Mouse (Mus musculus) MEL (cell line): Measurements from ENCODE around the gene Ctnnb1. TPM values are rescaled to one million over a fixed set of nuclear protein-coding genes. Genes with fewer than 3 reads are reported as not detected.

Source experiments
- DNase-seq: peaks from one replicate; pipeline ENCODE4 v3.0.0; 2011; ENCODE audit warnings: low read depth, low spot score
- H3K27ac ChIP-seq: 2 replicates; pipeline ENCODE4 v1.5.1; 2012; ENCODE audit warnings: low read depth, mild to moderate bottlenecking, control low read depth, low read length, moderate library complexity; ENCODE audit not compliant: control insufficient read depth
- H3K27me3 ChIP-seq, 2 experiments: fragments of 150-350 bp in 1 of 2; sonication (generic) in 1 of 2; 2 replicates each; pipeline ENCODE4 v1.6.1; 2012; ENCODE audit warnings: low read length in 2 of 2, mild to moderate bottlenecking in 2 of 2, improper control_type of control experiment in 1 of 2, moderate library complexity in 1 of 2; ENCODE audit not compliant: insufficient read depth in 2 of 2, control insufficient read depth in 1 of 2
- H3K36me3 ChIP-seq, 2 experiments: 2 replicates each; pipeline ENCODE4 v1.6.1; 2012 to 2014; ENCODE audit warnings: low read length in 2 of 2, improper control_type of control experiment in 1 of 2, inconsistent platforms in 1 of 2, mild to moderate bottlenecking in 1 of 2; ENCODE audit not compliant: insufficient read depth in 2 of 2, control insufficient read depth in 1 of 2
- H3K4me1 ChIP-seq, 2 experiments: fragments of 150-350 bp in 1 of 2; sonication (generic) in 1 of 2; 2 replicates each; pipeline ENCODE4 v1.6.1; 2012; ENCODE audit warnings: low read length in 2 of 2, improper control_type of control experiment in 1 of 2, mild to moderate bottlenecking in 1 of 2; ENCODE audit not compliant: insufficient read depth in 2 of 2, control insufficient read depth in 1 of 2
- H3K4me3 ChIP-seq, 2 experiments: fragments of 150-350 bp in 1 of 2; sonication (generic) in 1 of 2; 2 replicates each; pipeline ENCODE4 v1.5.1; 2012; ENCODE audit warnings: low read depth in 2 of 2, low read length in 2 of 2, mild to moderate bottlenecking in 2 of 2, moderate library complexity in 2 of 2, control low read depth in 1 of 2, improper control_type of control experiment in 1 of 2; ENCODE audit not compliant: control insufficient read depth in 1 of 2, insufficient read depth in 1 of 2
- H3K79me2 ChIP-seq: 2 replicates; pipeline ENCODE4 v1.6.1; 2012; ENCODE audit warnings: mild to moderate bottlenecking, low read length, moderate library complexity; ENCODE audit not compliant: control insufficient read depth, poor library complexity, insufficient read depth
- H3K9ac ChIP-seq: 2 replicates; pipeline ENCODE4 v1.6.1; 2012; ENCODE audit warnings: low read depth, mild to moderate bottlenecking, control low read depth, low read length, moderate library complexity; ENCODE audit not compliant: control insufficient read depth, poor library complexity, severe bottlenecking
- H3K9me3 ChIP-seq: fragments of 150-350 bp; sonication (generic); replicated peaks from 2 replicates; pipeline ENCODE4 v1.6.1; 2012; ENCODE audit warnings: mild to moderate bottlenecking, low read length, improper control_type of control experiment, moderate library complexity; ENCODE audit not compliant: insufficient read depth
- BHLHE40 ChIP-seq: IDR thresholded peaks from 2 replicates; pipeline ENCODE4 v1.6.1; 2012; ENCODE audit warnings: low read depth, mild to moderate bottlenecking, inconsistent platforms, low read length, improper control_type of control experiment, borderline replicate concordance
- CHD2 ChIP-seq: IDR thresholded peaks from 2 replicates; pipeline ENCODE4 v1.6.1; 2011; ENCODE audit warnings: low read length, improper control_type of control experiment
- E2F4 ChIP-seq: IDR thresholded peaks from 2 replicates; pipeline ENCODE4 v1.6.1; 2011; ENCODE audit warnings: low read depth, low read length, improper control_type of control experiment, borderline replicate concordance
- ETS1 ChIP-seq: IDR thresholded peaks from 2 replicates; pipeline ENCODE4 v1.6.1; 2012; ENCODE audit warnings: low read depth, mild to moderate bottlenecking, inconsistent platforms, low read length, improper control_type of control experiment, moderate library complexity
- GATA1 ChIP-seq: IDR thresholded peaks from 2 replicates; pipeline ENCODE4 v1.6.1; 2011; ENCODE audit warnings: low read depth, low read length, improper control_type of control experiment
- HCFC1 ChIP-seq: IDR thresholded peaks from 2 replicates; pipeline ENCODE4 v1.6.1; 2012; ENCODE audit warnings: low read depth, mild to moderate bottlenecking, inconsistent platforms, low read length, improper control_type of control experiment, moderate library complexity
- KAT2A ChIP-seq: conservative IDR thresholded peaks from 2 replicates; pipeline ENCODE4 v1.6.1; 2012; ENCODE audit warnings: low read depth, low read length, improper control_type of control experiment, inconsistent platforms
- MAX ChIP-seq: IDR thresholded peaks from 2 replicates; pipeline ENCODE4 v1.6.1; 2011; ENCODE audit warnings: low read length, improper control_type of control experiment
- NRF1 ChIP-seq: IDR thresholded peaks from 2 replicates; pipeline ENCODE4 v1.6.1; 2014; ENCODE audit warnings: low read depth, mild to moderate bottlenecking, inconsistent platforms, low read length, improper control_type of control experiment, moderate library complexity; ENCODE audit not compliant: poor library complexity, insufficient read depth, severe bottlenecking
- RAD21 ChIP-seq: IDR thresholded peaks from 2 replicates; pipeline ENCODE4 v1.6.1; 2011; ENCODE audit warnings: mild to moderate bottlenecking, low read depth, low read length, improper control_type of control experiment
- SIN3A ChIP-seq: IDR thresholded peaks from 2 replicates; pipeline ENCODE4 v1.6.1; 2012; ENCODE audit warnings: low read length, improper control_type of control experiment, inconsistent platforms
- SMC3 ChIP-seq: IDR thresholded peaks from 2 replicates; pipeline ENCODE4 v1.6.1; 2011; ENCODE audit warnings: low read depth, low read length, improper control_type of control experiment
- TBP ChIP-seq: IDR thresholded peaks from 2 replicates; pipeline ENCODE4 v1.8.0; 2011; ENCODE audit warnings: low read depth, low read length, improper control_type of control experiment
- TCF12 ChIP-seq: IDR thresholded peaks from 2 replicates; pipeline ENCODE4 v1.6.1; 2014; ENCODE audit warnings: low read depth, mild to moderate bottlenecking, inconsistent platforms, low read length, improper control_type of control experiment, moderate library complexity
- UBTF ChIP-seq: IDR thresholded peaks from 2 replicates; pipeline ENCODE4 v1.6.1; 2012; ENCODE audit warnings: low read depth, mild to moderate bottlenecking, inconsistent platforms, low read length, improper control_type of control experiment, moderate library complexity, borderline replicate concordance; ENCODE audit not compliant: insufficient read depth
- USF1 ChIP-seq: IDR thresholded peaks from 2 replicates; pipeline ENCODE4 v1.6.1; 2014; ENCODE audit warnings: low read depth, mild to moderate bottlenecking, inconsistent platforms, low read length, improper control_type of control experiment, moderate library complexity
- USF2 ChIP-seq, 2 experiments: IDR thresholded peaks; 2 replicates each; pipeline ENCODE4 v1.6.1; 2011 to 2012; ENCODE audit warnings: improper control_type of control experiment in 2 of 2, low read length in 2 of 2, borderline replicate concordance in 1 of 2, inconsistent platforms in 1 of 2, low read depth in 1 of 2, mild to moderate bottlenecking in 1 of 2; ENCODE audit not compliant: insufficient read depth in 1 of 2
- ZKSCAN1 ChIP-seq: IDR thresholded peaks from 2 replicates; pipeline ENCODE4 v1.6.1; 2012; ENCODE audit warnings: low read depth, mild to moderate bottlenecking, inconsistent platforms, low read length, improper control_type of control experiment, moderate library complexity
- ZNF384 ChIP-seq: IDR thresholded peaks from 2 replicates; pipeline ENCODE4 v1.6.1; 2012; ENCODE audit warnings: low read depth, mild to moderate bottlenecking, inconsistent platforms, low read length, improper control_type of control experiment
- polyA plus RNA-seq, 2 experiments: library from polyadenylated mRNA; stranded (reverse) in 1 of 2; unstranded in 1 of 2; fragments of >175 nt in 1 of 2; fragments of >200 nt in 1 of 2; gene quantifications; 2 replicates each; pipeline versions ENCODE4 v1.2.1 to v1.2.4; 2012; ENCODE audit warnings: low replicate concordance in 2 of 2, low read depth in 1 of 2; ENCODE audit not compliant: insufficient read length in 2 of 2, insufficient read depth in 1 of 2, missing spikeins in 1 of 2
- total RNA-seq: library from RNA; depleted of rRNA; stranded (reverse); fragments of 300-350 nt; gene quantifications from 2 replicates; pipeline ENCODE4 v1.2.3, GENCODE M21; 2012; rRNA removed

Gene Ctnnb1
- total RNA-seq = 269 and 302 TPM in 2 replicates
- polyA plus RNA-seq = 100 to 1,000 TPM; 377 to 701 TPM

DNA sequence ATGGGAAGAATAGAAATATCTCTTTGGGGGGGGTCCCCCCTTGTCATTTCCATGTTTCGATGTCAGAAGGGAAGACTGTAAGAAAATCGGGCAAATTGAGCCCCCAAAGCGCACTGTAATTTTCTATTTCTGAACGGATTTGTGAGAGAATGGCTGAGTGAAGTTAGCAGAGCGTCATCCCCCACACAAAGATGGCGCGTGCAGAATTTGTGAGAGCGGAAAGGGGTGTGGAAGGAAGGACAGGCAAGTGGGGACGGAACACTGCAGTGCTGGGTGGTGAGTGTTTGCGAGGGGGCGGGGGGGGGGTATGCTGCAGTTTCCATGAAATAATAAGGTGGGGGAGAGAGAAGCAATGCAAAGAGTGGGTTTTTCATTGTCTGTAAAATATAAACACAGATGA is at the start of gene Ctnnb1:
Gene Ctnnb1 (plus strand): TSS at position 136 of the 400 bp plus-strand sequence.
- H3K4me1 ChIP-seq = peaks cover 0 to 4% of the 10 kb centered on the region in 2 experiments; a peak in 2 of 4 replicates
- H3K4me3 ChIP-seq = no peak within 1 kb of the TSS
- H3K36me3 ChIP-seq = peaks cover 0 to 2% of the 10 kb centered on the region in 2 experiments; a peak in 2 of 4 replicates
- no peak for TF ChIP-seq TCF12
- no peak for TF ChIP-seq HCFC1
- no peak for TF ChIP-seq GATA1
- no peak for TF ChIP-seq USF2 (IDR thresholded peaks at IDR 0.05; ENCODE audit: borderline replicate concordance in 1 of 2, insufficient read depth in 1 of 2, low read depth in 1 of 2, low read length in 2 of 2)
- TF ChIP-seq BHLHE40 = no peak
- no peak for TF ChIP-seq KAT2A
- TF ChIP-seq RAD21 = no peak
- TF ChIP-seq SIN3A = no peak
- H3K79me2 ChIP-seq = peaks cover 7% of the 10 kb centered on the region
- H3K27me3 ChIP-seq = peaks cover 5 to 6% of the 10 kb centered on the region in 2 experiments
- H3K9ac ChIP-seq = no peak within 1 kb of the TSS
- DNase-seq = no peak
- no peak within 1 kb of the TSS for H3K27ac ChIP-seq
- no peaks in the 10 kb centered on the region for H3K9me3 ChIP-seq

DNA sequence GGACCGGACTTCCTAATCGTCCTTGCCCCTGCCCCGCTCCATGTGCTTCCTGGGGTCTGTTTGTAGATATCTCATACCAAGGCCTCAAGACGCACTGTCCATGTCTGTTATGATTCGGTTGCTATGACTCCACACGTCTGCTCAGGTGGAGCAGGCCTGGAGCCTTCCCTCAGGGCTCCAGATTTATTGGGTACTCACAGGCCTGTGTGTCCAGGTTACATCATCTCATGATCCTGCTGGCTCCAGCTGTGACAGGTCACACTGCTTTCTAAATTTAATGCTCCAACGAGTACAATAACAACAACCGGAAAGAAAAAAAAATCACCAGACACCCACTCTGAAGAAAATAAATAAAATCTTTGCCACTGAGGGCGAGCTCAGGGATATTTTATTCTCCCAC is 48.7 kb upstream of the Ctnnb1 start:
- Histone ChIP-seq H3K4me1 (peaks cover 2 to 14% of the 10 kb centered on the region in 2 experiments), H3K79me2 (no peaks in the 10 kb centered on the region), H3K4me3 (no peak overlapping the region), H3K27me3 (peaks cover 2 to 3% of the 10 kb centered on the region in 2 experiments; a peak in 2 of 4 replicates), H3K27ac (no peak overlapping the region), H3K9ac (no peak overlapping the region), H3K9me3 (no peaks in the 10 kb centered on the region), H3K36me3 (peaks cover 0 to 4% of the 10 kb centered on the region in 2 experiments; a peak in 1 of 4 replicates)
- no peak for DNase-seq
- TF ChIP-seq ZKSCAN1 = no peak
- no peak for TF ChIP-seq E2F4
- TF ChIP-seq UBTF = no peak
- no peak for TF ChIP-seq ETS1
- no peak for TF ChIP-seq TBP
- no peak for TF ChIP-seq RAD21
- TF ChIP-seq USF1 = no peak
- no peak for TF ChIP-seq ZNF384
- no peak for TF ChIP-seq SMC3
- TF ChIP-seq MAX = no peak
- no peak for TF ChIP-seq CHD2
- TF ChIP-seq NRF1 = no peak
- no peak for TF ChIP-seq HCFC1
